Mouse (Mus musculus) forebrain, embryonic 15.5 days (tissue): Measurements from ENCODE around the gene Rab43. TPM values are rescaled to one million over a fixed set of nuclear protein-coding genes. Genes with fewer than 3 reads are reported as not detected.
A peak's percentile ranks its signal among the peaks of the same experiment; 100 is the strongest.

Experiments
- ATAC-seq: fragments of 200-750 bp; cut with Nextera tagmentation; replicated peaks from 2 replicates; pipeline ENCODE4 v1.8.0; 2017; ENCODE audit warnings: mild to moderate bottlenecking, moderate TSS enrichment, moderate library complexity
- H3K27ac ChIP-seq: fragments of 300-500 bp; sonication (generic); replicated peaks from 2 replicates; pipeline ENCODE4 v1.5.1; 2015; ENCODE audit warnings: mild to moderate bottlenecking, inconsistent platforms
- H3K27me3 ChIP-seq: fragments of 300-500 bp; sonication (generic); 2 replicates; pipeline ENCODE4 v1.6.1; 2015; ENCODE audit warnings: inconsistent platforms
- H3K36me3 ChIP-seq: fragments of 300-500 bp; sonication (generic); 2 replicates; pipeline ENCODE4 v1.6.1; 2015; ENCODE audit warnings: mild to moderate bottlenecking, inconsistent platforms
- H3K4me1 ChIP-seq: fragments of 300-500 bp; sonication (generic); 2 replicates; pipeline ENCODE4 v1.6.1; 2015; ENCODE audit warnings: inconsistent platforms
- H3K4me2 ChIP-seq: fragments of 300-500 bp; sonication (generic); replicated peaks from 2 replicates; pipeline ENCODE4 v1.6.1; 2015; ENCODE audit warnings: mild to moderate bottlenecking, inconsistent platforms
- H3K4me3 ChIP-seq: fragments of 300-500 bp; sonication (generic); 2 replicates; pipeline ENCODE4 v1.5.1; 2015; ENCODE audit warnings: mild to moderate bottlenecking, inconsistent platforms
- H3K9ac ChIP-seq: fragments of 300-500 bp; sonication (generic); replicated peaks from 2 replicates; pipeline ENCODE4 v1.6.1; 2015; ENCODE audit warnings: mild to moderate bottlenecking, inconsistent platforms
- H3K9me3 ChIP-seq: fragments of 300-500 bp; sonication (generic); 2 replicates; pipeline ENCODE4 v1.6.1; 2016; ENCODE audit warnings: inconsistent platforms
- WGBS: fragments of 180-500 bp; shearing (Covaris S2); methylation state at CpG from one replicate; pipeline ENCODE4 v1.1.7; 2015; ENCODE audit warnings: mixed read lengths; 5-methylcytosine and 5-hydroxymethylcytosine counted together
- polyA plus RNA-seq: library from polyadenylated mRNA; unstranded; fragments of >200 nt; fragmentation: Nextera tagmentation; extraction: Ambion mirVana; gene quantifications from 2 replicates; pipeline ENCODE4 v1.2.1, GENCODE M21; 2015

Rab43 gene
- polyA plus RNA-seq = 6.9 and 8.0 TPM in 2 replicates

GRCm38 (mm10) chr6:87811675-87812338 is at the start of gene Rab43:
Rab43 (minus strand) TSS chr6:87812164.
- H3K9me3 ChIP-seq = no peaks in the 10 kb centered on the region
- no peaks in the 10 kb centered on the region for H3K27me3 ChIP-seq
- H3K27ac ChIP-seq = peak within 1 kb of the TSS; percentile 19; the same call in 1 of the 2 replicates
- WGBS = under 1% methylated on average over 39 of the region's 56 CpGs
- H3K4me1 ChIP-seq = peaks cover 17% of the 10 kb centered on the region
- peak within 1 kb of the TSS; percentile 93 for H3K4me2 ChIP-seq
- peak within 1 kb of the TSS; percentile 74 for H3K4me3 ChIP-seq
- peak; percentile 99 for ATAC-seq
- peak within 1 kb of the TSS; percentile 69 for H3K9ac ChIP-seq
- peaks cover 23% of the 10 kb centered on the region for H3K36me3 ChIP-seq

GRCm38 (mm10) chr6:87857071-87857470 is 45.1 kb upstream of the Rab43 start:
- Histone ChIP-seq H3K4me1 (no peaks in the 10 kb centered on the region), H3K9me3 (no peaks in the 10 kb centered on the region), H3K27ac (no peak overlapping the region), H3K4me3 (no peak overlapping the region), H3K4me2 (no peak overlapping the region), H3K9ac (no peak overlapping the region), H3K36me3 (no peaks in the 10 kb centered on the region), H3K27me3 (peaks cover 3% of the 10 kb centered on the region; the same call in 1 of the 2 replicates)
- ATAC-seq = no peak
- WGBS = 91% methylated on average over 1 of the region's 1 CpGs

GRCm38 (mm10) chr6:87853446-87853845 is 41.5 kb upstream of the Rab43 start:
- Histone ChIP-seq H3K9me3 (no peaks in the 10 kb centered on the region), H3K4me3 (no peak overlapping the region), H3K27me3 (peaks cover 3% of the 10 kb centered on the region; the same call in 1 of the 2 replicates), H3K4me1 (peaks cover 17% of the 10 kb centered on the region), H3K9ac (no peak overlapping the region), H3K27ac (no peak overlapping the region), H3K4me2 (no peak overlapping the region), H3K36me3 (no peaks in the 10 kb centered on the region)
- 88% methylated on average over 4 of the region's 4 CpGs for WGBS
- no peak for ATAC-seq

GRCm38 (mm10) chr6:87851871-87852270 is 39.9 kb upstream of the Rab43 start:
- Histone ChIP-seq H3K27ac (no peak overlapping the region), H3K9me3 (no peaks in the 10 kb centered on the region), H3K9ac (no peak overlapping the region), H3K27me3 (peaks cover 3% of the 10 kb centered on the region; the same call in 1 of the 2 replicates), H3K4me2 (no peak overlapping the region; the same call in 1 of the 2 replicates), H3K36me3 (no peaks in the 10 kb centered on the region), H3K4me3 (no peak overlapping the region), H3K4me1 (peaks cover 33% of the 10 kb centered on the region)
- no peak for ATAC-seq
- 84% methylated on average over 6 of the region's 6 CpGs for WGBS

- Histone ChIP-seq H3K27ac (peak within 1 kb of the TSS; percentile 94), H3K4me1 (peaks cover 35% of the 10 kb centered on the region), H3K4me3 (peak within 1 kb of the TSS; percentile 96), H3K9me3 (no peaks in the 10 kb centered on the region), H3K4me2 (peak within 1 kb of the TSS; percentile 90), H3K27me3 (0 out of 2 replicates have a peak, but pooled peaks cover 3% of the 10 kb centered on the region), H3K9ac (peak within 1 kb of the TSS; percentile 99), H3K36me3 (no peaks in the 10 kb centered on the region)
- peak; percentile 99 for ATAC-seq
- WGBS = under 1% methylated on average over 55 of the region's 55 CpGs
Measured at GRCm38 (mm10) chr6:87850900-87851614, 39.1 kb upstream of the Rab43 start, which contains the start of gene Cnbp. Cnbp (minus strand) TSS chr6:87851106.

GRCm38 (mm10) chr6:87850155-87850899 is 38.4 kb upstream of the Rab43 start:
- peak; percentile 80 for ATAC-seq

GRCm38 (mm10) chr6:87849780-87850154 is 37.8 kb upstream of the Rab43 start:
- Histone ChIP-seq H3K27ac (no peak overlapping the region), H3K4me3 (peak overlapping the region; percentile 96), H3K36me3 (peaks cover 9% of the 10 kb centered on the region), H3K9ac (peak overlapping the region; percentile 97), H3K4me2 (peak overlapping the region; percentile 63), H3K9me3 (no peaks in the 10 kb centered on the region), H3K4me1 (peaks cover 35% of the 10 kb centered on the region), H3K27me3 (0 out of 2 replicates have a peak, but pooled peaks cover 3% of the 10 kb centered on the region)
- WGBS = under 1% methylated on average over 8 of the region's 8 CpGs
- no peak for ATAC-seq

More at GRCm38 (mm10) chr6:87850155-87850899, 38.4 kb upstream of the Rab43 start:
- WGBS = under 1% methylated on average over 72 of the region's 73 CpGs
- Histone ChIP-seq H3K9me3 (no peaks in the 10 kb centered on the region), H3K27ac (peak overlapping the region; percentile 94), H3K4me1 (peaks cover 35% of the 10 kb centered on the region), H3K9ac (peak overlapping the region; percentile 97), H3K4me2 (peak overlapping the region; percentile 63), H3K4me3 (peak overlapping the region; percentile 96), H3K27me3 (0 out of 2 replicates have a peak, but pooled peaks cover 3% of the 10 kb centered on the region), H3K36me3 (peaks cover 3% of the 10 kb centered on the region)

- no peak overlapping the region for H3K4me2 ChIP-seq
- 85% methylated on average over 1 of the region's 1 CpGs for WGBS
- ATAC-seq = no peak
- no peak overlapping the region for H3K27ac ChIP-seq
- H3K27me3 ChIP-seq = no peaks in the 10 kb centered on the region
- H3K4me3 ChIP-seq = no peak overlapping the region
- peaks cover 35% of the 10 kb centered on the region for H3K4me1 ChIP-seq
- H3K9ac ChIP-seq = no peak overlapping the region
- H3K36me3 ChIP-seq = peaks cover 35% of the 10 kb centered on the region
- H3K9me3 ChIP-seq = no peaks in the 10 kb centered on the region
Measured at GRCm38 (mm10) chr6:87846813-87847212, 34.8 kb upstream of the Rab43 start.

GRCm38 (mm10) chr6:87845031-87845695 is 33.2 kb upstream of the Rab43 start:
- no peak overlapping the region for H3K9ac ChIP-seq
- peaks cover 38% of the 10 kb centered on the region for H3K36me3 ChIP-seq
- H3K27me3 ChIP-seq = no peaks in the 10 kb centered on the region
- ATAC-seq = no peak
- H3K4me3 ChIP-seq = no peak overlapping the region
- no peaks in the 10 kb centered on the region for H3K9me3 ChIP-seq
- no peak overlapping the region for H3K4me2 ChIP-seq
- H3K27ac ChIP-seq = no peak overlapping the region
- 91% methylated on average over 13 of the region's 13 CpGs for WGBS
- H3K4me1 ChIP-seq = peaks cover 30% of the 10 kb centered on the region

GRCm38 (mm10) chr6:87842254-87842653 is 30.3 kb upstream of the Rab43 start:
- H3K4me2 ChIP-seq = no peak overlapping the region
- H3K9ac ChIP-seq = no peak overlapping the region
- WGBS = 11% methylated on average over 1 of the region's 1 CpGs
- H3K9me3 ChIP-seq = no peaks in the 10 kb centered on the region
- no peak overlapping the region for H3K4me3 ChIP-seq
- H3K27ac ChIP-seq = no peak overlapping the region
- peaks cover 38% of the 10 kb centered on the region for H3K36me3 ChIP-seq
- ATAC-seq = no peak
- H3K27me3 ChIP-seq = no peaks in the 10 kb centered on the region
- H3K4me1 ChIP-seq = peaks cover 15% of the 10 kb centered on the region

GRCm38 (mm10) chr6:87841635-87842034 is 29.7 kb upstream of the Rab43 start:
- Histone ChIP-seq H3K9me3 (no peaks in the 10 kb centered on the region), H3K36me3 (peaks cover 38% of the 10 kb centered on the region), H3K27ac (no peak overlapping the region), H3K9ac (no peak overlapping the region), H3K27me3 (no peaks in the 10 kb centered on the region), H3K4me2 (no peak overlapping the region), H3K4me1 (peaks cover 14% of the 10 kb centered on the region), H3K4me3 (no peak overlapping the region)
- 84% methylated on average over 8 of the region's 8 CpGs for WGBS
- no peak for ATAC-seq
